Mouse (Mus musculus) neural tube, embryonic 14.5 days (tissue): ENCODE measurements around the gene B830017H08Rik. TPM values are rescaled to one million over a fixed set of nuclear protein-coding genes. Genes with fewer than 3 reads are reported as not detected.

Experiments
- ATAC-seq: fragments of 200-750 bp; cut with Nextera tagmentation; 2 replicates; pipeline ENCODE4 v1.8.0; 2017; ENCODE audit warnings: low read depth, mild to moderate bottlenecking, moderate TSS enrichment, moderate library complexity
- H3K27ac ChIP-seq: fragments of 300-500 bp; sonication (generic); 2 replicates; pipeline ENCODE4 v1.5.1; 2014; ENCODE audit warnings: low read depth, mild to moderate bottlenecking, control low read depth, low read length, moderate library complexity, mixed read lengths
- H3K27me3 ChIP-seq: fragments of 300-500 bp; sonication (generic); 2 replicates; pipeline ENCODE4 v1.6.1; 2014; ENCODE audit warnings: low read length; ENCODE audit not compliant: control insufficient read depth, insufficient read depth
- H3K36me3 ChIP-seq: fragments of 300-500 bp; sonication (generic); 2 replicates; pipeline ENCODE4 v1.6.1; 2014; ENCODE audit warnings: low read length, mixed read lengths; ENCODE audit not compliant: control insufficient read depth, insufficient read depth
- H3K4me1 ChIP-seq: fragments of 300-500 bp; sonication (generic); 2 replicates; pipeline ENCODE4 v1.6.1; 2014; ENCODE audit warnings: low read length; ENCODE audit not compliant: control insufficient read depth, insufficient read depth
- H3K4me2 ChIP-seq: fragments of 300-500 bp; sonication (generic); 2 replicates; pipeline ENCODE4 v1.6.1; 2014; ENCODE audit warnings: mild to moderate bottlenecking, low read depth, low read length, control low read depth
- H3K4me3 ChIP-seq: fragments of 300-500 bp; sonication (generic); 2 replicates; pipeline ENCODE4 v1.5.1; 2014; ENCODE audit warnings: low read depth, low read length, control low read depth, mixed read lengths
- H3K9ac ChIP-seq: fragments of 300-500 bp; sonication (generic); replicated peaks from 2 replicates; pipeline ENCODE4 v1.6.1; 2014; ENCODE audit warnings: low read depth, mild to moderate bottlenecking, control low read depth, low read length, mixed read lengths
- H3K9me3 ChIP-seq: fragments of 300-500 bp; sonication (generic); 2 replicates; pipeline ENCODE4 v1.6.1; 2016; ENCODE audit warnings: low read length; ENCODE audit not compliant: control insufficient read depth
- WGBS: fragments of 180-500 bp; shearing (Covaris S2); extraction: QIAGEN DNeasy Blood & Tissue Kit; methylation state at CpG from one replicate; pipeline ENCODE4 v1.1.7; 2014; 5-methylcytosine and 5-hydroxymethylcytosine counted together
- polyA plus RNA-seq: library from polyadenylated mRNA; unstranded; fragments of >200 nt; fragmentation: Nextera tagmentation; extraction: Ambion mirVana; gene quantifications from 2 replicates; pipeline ENCODE4 v1.2.1, GENCODE M21; 2014

The B830017H08Rik gene
- polyA plus RNA-seq, 1 experiment from 2014 or later = 6.5 TPM

GRCm38 (mm10) chr16:17826500-17826899 lies 6.4 kb upstream of the B830017H08Rik start:
- peaks cover 2% of the 10 kb centered on the region; the same call in 1 of the 2 replicates for H3K27me3 ChIP-seq
- H3K9ac ChIP-seq = no peak overlapping the region
- no peak for ATAC-seq
- H3K27ac ChIP-seq = no peak overlapping the region
- H3K4me3 ChIP-seq = no peak overlapping the region
- no peaks in the 10 kb centered on the region for H3K36me3 ChIP-seq
- H3K9me3 ChIP-seq = no peaks in the 10 kb centered on the region
- WGBS = 89% methylated on average over 2 of the region's 2 CpGs
- H3K4me1 ChIP-seq = no peaks in the 10 kb centered on the region
- no peak overlapping the region for H3K4me2 ChIP-seq

- H3K4me2 ChIP-seq = no peak overlapping the region
- no peaks in the 10 kb centered on the region for H3K36me3 ChIP-seq
- H3K9ac ChIP-seq = no peak overlapping the region
- no peak overlapping the region for H3K27ac ChIP-seq
- no peak overlapping the region for H3K4me3 ChIP-seq
- H3K4me1 ChIP-seq = peaks cover 6% of the 10 kb centered on the region; the same call in 1 of the 2 replicates
- 87% methylated on average over 2 of the region's 2 CpGs for WGBS
- H3K27me3 ChIP-seq = peaks cover 11% of the 10 kb centered on the region
- no peak for ATAC-seq
- H3K9me3 ChIP-seq = no peaks in the 10 kb centered on the region
These were observed 4.7 kb upstream of the B830017H08Rik start for GRCm38 (mm10) chr16:17828229-17828628.

- no peak for ATAC-seq
- WGBS = 71% methylated on average over 3 of the region's 3 CpGs
- no peaks in the 10 kb centered on the region for H3K36me3 ChIP-seq
These were observed 4.1 kb upstream of the B830017H08Rik start for GRCm38 (mm10) chr16:17828867-17829266.

GRCm38 (mm10) chr16:17830385-17831178 lies 2.3 kb upstream of the B830017H08Rik start:
- Histone ChIP-seq H3K36me3 (no peaks in the 10 kb centered on the region), H3K4me3 (no peak overlapping the region), H3K9ac (no peak overlapping the region), H3K4me2 (no peak overlapping the region), H3K27me3 (peaks cover 15% of the 10 kb centered on the region), H3K4me1 (peaks cover 7% of the 10 kb centered on the region; the same call in 1 of the 2 replicates), H3K27ac (no peak overlapping the region), H3K9me3 (no peaks in the 10 kb centered on the region)
- ATAC-seq = no peak
- WGBS = 69% methylated on average over 10 of the region's 10 CpGs

More at GRCm38 (mm10) chr16:17828867-17829266, 4.1 kb upstream of the B830017H08Rik start:
- no peak overlapping the region for H3K27ac ChIP-seq
- H3K4me1 ChIP-seq = peaks cover 7% of the 10 kb centered on the region; the same call in 1 of the 2 replicates
- no peak overlapping the region for H3K4me2 ChIP-seq
- H3K9me3 ChIP-seq = no peaks in the 10 kb centered on the region
- no peak overlapping the region for H3K9ac ChIP-seq
- peaks cover 11% of the 10 kb centered on the region for H3K27me3 ChIP-seq
- H3K4me3 ChIP-seq = no peak overlapping the region

GRCm38 (mm10) chr16:17831781-17832180 lies 1.1 kb upstream of the B830017H08Rik start:
- Histone ChIP-seq H3K4me2 (no peak overlapping the region), H3K27ac (no peak overlapping the region), H3K9ac (no peak overlapping the region), H3K27me3 (peaks cover 17% of the 10 kb centered on the region), H3K4me1 (peaks cover 7% of the 10 kb centered on the region; the same call in 1 of the 2 replicates), H3K36me3 (no peaks in the 10 kb centered on the region), H3K9me3 (no peaks in the 10 kb centered on the region), H3K4me3 (no peak overlapping the region)
- WGBS = 17% methylated on average over 11 of the region's 11 CpGs
- no peak; the same call in 1 of the 2 replicates for ATAC-seq

GRCm38 (mm10) chr16:17833321-17833680 lies 380 bp downstream of the B830017H08Rik start:
- Histone ChIP-seq H3K4me1 (peaks cover 7% of the 10 kb centered on the region; the same call in 1 of the 2 replicates), H3K9me3 (no peaks in the 10 kb centered on the region), H3K27me3 (peaks cover 17% of the 10 kb centered on the region), H3K4me2 (peak overlapping the region; percentile 79), H3K36me3 (no peaks in the 10 kb centered on the region), H3K27ac (peak overlapping the region; percentile 93), H3K4me3 (peak overlapping the region; percentile 58), H3K9ac (peak overlapping the region; percentile 86)
- ATAC-seq = peak; percentile 75
- under 1% methylated on average over 28 of the region's 37 CpGs for WGBS

GRCm38 (mm10) chr16:17833681-17834399 lies 919 bp downstream of the B830017H08Rik start:
- peak overlapping the region; percentile 86 for H3K9ac ChIP-seq
- peak overlapping the region; percentile 79 for H3K4me2 ChIP-seq
- H3K27ac ChIP-seq = peak overlapping the region; percentile 93
- peak; percentile 78 for ATAC-seq
- peaks cover 17% of the 10 kb centered on the region for H3K27me3 ChIP-seq
- under 1% methylated on average over 86 of the region's 103 CpGs for whole genome bisulfite sequencing
- peaks cover 7% of the 10 kb centered on the region; the same call in 1 of the 2 replicates for H3K4me1 ChIP-seq
- H3K9me3 ChIP-seq = no peaks in the 10 kb centered on the region
- peak overlapping the region; percentile 58 for H3K4me3 ChIP-seq
- H3K36me3 ChIP-seq = no peaks in the 10 kb centered on the region

GRCm38 (mm10) chr16:17834543-17834942 lies 1.6 kb downstream of the B830017H08Rik start:
- Histone ChIP-seq H3K9ac (peak overlapping the region; percentile 86), H3K27me3 (peaks cover 17% of the 10 kb centered on the region), H3K4me2 (peak overlapping the region; percentile 79), H3K36me3 (no peaks in the 10 kb centered on the region), H3K4me1 (peaks cover 7% of the 10 kb centered on the region; the same call in 1 of the 2 replicates), H3K27ac (peak overlapping the region; percentile 93), H3K9me3 (no peaks in the 10 kb centered on the region), H3K4me3 (peak overlapping the region; percentile 58)
- WGBS = 48% methylated on average over 7 of the region's 7 CpGs
- ATAC-seq = no peak
